Mouse (Mus musculus): ENCODE data around the gene Nos1ap. TPM values are rescaled to one million over a fixed set of nuclear protein-coding genes. Genes with fewer than 3 reads are reported as not detected.

The Nos1ap gene
- polyA plus RNA-seq, 1 experiment from 2014 or later: 6.8 TPM

- Histone ChIP-seq H3K9me3 (ENCODE audit: control insufficient read depth, low read length) (no peaks in the 10 kb centered on the region), H3K4me3 (ENCODE audit: low read depth, low read length) (no peak overlapping the region), H3K36me3 (ENCODE audit: control insufficient read depth, insufficient read depth, low read length) (no peaks in the 10 kb centered on the region), H3K4me1 (replicated peaks; ENCODE audit: control insufficient read depth, insufficient read depth) (no peaks in the 10 kb centered on the region), H3K9ac (ENCODE audit: low read length) (no peak overlapping the region), H3K4me2 (replicated peaks; ENCODE audit: low read depth) (no peak overlapping the region), H3K27ac (replicated peaks) (no peak overlapping the region), H3K27me3 (ENCODE audit: control insufficient read depth, insufficient read depth, low read length) (no peaks in the 10 kb centered on the region)
- ATAC-seq (ENCODE audit: low FRiP score, low TSS enrichment) (no peak), DNase-seq (ENCODE audit: low spot score) (no peak)
- 72% methylated on average over 3 of the region's 3 CpGs for WGBS
- no peak for TF ChIP-seq EP300 (optimal IDR thresholded peaks at IDR 0.05)
- no peak for TF ChIP-seq CTCF (IDR thresholded peaks at IDR 0.05; ENCODE audit: low read depth)
These were observed 78.9 kb downstream of the Nos1ap start for GRCm38 (mm10) chr1:170510595-170511240.

GRCm38 (mm10) chr1:170506309-170506708 is 83.4 kb downstream of the Nos1ap start:
- Histone ChIP-seq H3K36me3 (ENCODE audit: control insufficient read depth, insufficient read depth, low read length) (no peaks in the 10 kb centered on the region), H3K9me3 (ENCODE audit: control insufficient read depth, low read length) (no peaks in the 10 kb centered on the region), H3K4me2 (replicated peaks; ENCODE audit: low read depth) (no peak overlapping the region), H3K4me1 (replicated peaks; ENCODE audit: control insufficient read depth, insufficient read depth) (no peaks in the 10 kb centered on the region), H3K9ac (ENCODE audit: low read length) (no peak overlapping the region), H3K4me3 (ENCODE audit: low read depth, low read length) (no peak overlapping the region), H3K27me3 (ENCODE audit: control insufficient read depth, insufficient read depth, low read length) (no peaks in the 10 kb centered on the region), H3K27ac (replicated peaks) (no peak overlapping the region)
- DNase-seq (ENCODE audit: low spot score): no peak
- TF ChIP-seq EP300 (optimal IDR thresholded peaks at IDR 0.05) (no peak), CTCF (IDR thresholded peaks at IDR 0.05; ENCODE audit: low read depth) (no peak)
- no peak for ATAC-seq (ENCODE audit: low FRiP score, low TSS enrichment)
- 48% methylated on average over 6 of the region's 6 CpGs for WGBS

- DNase-seq (ENCODE audit: low spot score) (no peak), ATAC-seq (ENCODE audit: low FRiP score, low TSS enrichment) (no peak)
- H3K9ac ChIP-seq (ENCODE audit: low read length): no peak overlapping the region
- no peaks in the 10 kb centered on the region for H3K36me3 ChIP-seq (ENCODE audit: control insufficient read depth, insufficient read depth, low read length)
- no peaks in the 10 kb centered on the region for H3K4me1 ChIP-seq (replicated peaks; ENCODE audit: control insufficient read depth, insufficient read depth)
- no peak overlapping the region for H3K4me2 ChIP-seq (replicated peaks; ENCODE audit: low read depth)
- no peaks in the 10 kb centered on the region for H3K9me3 ChIP-seq (ENCODE audit: control insufficient read depth, low read length)
- TF ChIP-seq EP300 (optimal IDR thresholded peaks at IDR 0.05): no peak
- 79% methylated on average over 3 of the region's 3 CpGs for WGBS
- no peak overlapping the region for H3K27ac ChIP-seq (replicated peaks)
- no peak overlapping the region for H3K4me3 ChIP-seq (ENCODE audit: low read depth, low read length)
- no peaks in the 10 kb centered on the region for H3K27me3 ChIP-seq (ENCODE audit: control insufficient read depth, insufficient read depth, low read length)
These were observed 84.6 kb downstream of the Nos1ap start for GRCm38 (mm10) chr1:170505107-170505506.

GRCm38 (mm10) chr1:170504378-170504777 is 85.3 kb downstream of the Nos1ap start:
- Histone ChIP-seq H3K4me2 (replicated peaks; ENCODE audit: low read depth) (no peak overlapping the region), H3K9me3 (ENCODE audit: control insufficient read depth, low read length) (no peaks in the 10 kb centered on the region), H3K4me3 (ENCODE audit: low read depth, low read length) (no peak overlapping the region), H3K27ac (replicated peaks) (no peak overlapping the region), H3K9ac (ENCODE audit: low read length) (no peak overlapping the region), H3K4me1 (replicated peaks; ENCODE audit: control insufficient read depth, insufficient read depth) (no peaks in the 10 kb centered on the region), H3K36me3 (ENCODE audit: control insufficient read depth, insufficient read depth, low read length) (no peaks in the 10 kb centered on the region), H3K27me3 (ENCODE audit: control insufficient read depth, insufficient read depth, low read length) (no peaks in the 10 kb centered on the region)
- no peak for TF ChIP-seq CTCF (IDR thresholded peaks at IDR 0.05; ENCODE audit: low read depth)
- TF ChIP-seq EP300 (optimal IDR thresholded peaks at IDR 0.05): no peak
- DNase-seq (ENCODE audit: low spot score) (no peak), ATAC-seq (ENCODE audit: low FRiP score, low TSS enrichment) (no peak)
- WGBS: 64% methylated on average over 4 of the region's 4 CpGs

- H3K4me3 ChIP-seq (ENCODE audit: low read depth, low read length): no peak overlapping the region
- no peak overlapping the region for H3K27ac ChIP-seq (replicated peaks)
- TF ChIP-seq CTCF (IDR thresholded peaks at IDR 0.05; ENCODE audit: low read depth) (no peak), EP300 (optimal IDR thresholded peaks at IDR 0.05) (no peak)
- no peak for DNase-seq (ENCODE audit: low spot score)
- H3K9ac ChIP-seq (ENCODE audit: low read length): no peak overlapping the region
- no peaks in the 10 kb centered on the region for H3K36me3 ChIP-seq (ENCODE audit: control insufficient read depth, insufficient read depth, low read length)
- H3K27me3 ChIP-seq (ENCODE audit: control insufficient read depth, insufficient read depth, low read length): no peaks in the 10 kb centered on the region
- H3K4me2 ChIP-seq (replicated peaks; ENCODE audit: low read depth): no peak overlapping the region
- no peaks in the 10 kb centered on the region for H3K4me1 ChIP-seq (replicated peaks; ENCODE audit: control insufficient read depth, insufficient read depth)
- WGBS: 64% methylated on average over 4 of the region's 4 CpGs
- no peaks in the 10 kb centered on the region for H3K9me3 ChIP-seq (ENCODE audit: control insufficient read depth, low read length)
- no peak for ATAC-seq (ENCODE audit: low FRiP score, low TSS enrichment)
These were observed 86.4 kb downstream of the Nos1ap start for GRCm38 (mm10) chr1:170503277-170503739.

GRCm38 (mm10) chr1:170502491-170503276 is 87.0 kb downstream of the Nos1ap start:
- ATAC-seq (ENCODE audit: low FRiP score, low TSS enrichment) (no peak), DNase-seq (ENCODE audit: low spot score) (no peak)
- TF ChIP-seq EP300 (optimal IDR thresholded peaks at IDR 0.05) (no peak), CTCF (IDR thresholded peaks at IDR 0.05; ENCODE audit: low read depth) (no peak)
- Histone ChIP-seq H3K36me3 (ENCODE audit: control insufficient read depth, insufficient read depth, low read length) (no peaks in the 10 kb centered on the region), H3K4me2 (replicated peaks; ENCODE audit: low read depth) (no peak overlapping the region), H3K4me3 (ENCODE audit: low read depth, low read length) (no peak overlapping the region), H3K27ac (replicated peaks) (no peak overlapping the region), H3K27me3 (ENCODE audit: control insufficient read depth, insufficient read depth, low read length) (no peaks in the 10 kb centered on the region), H3K9ac (ENCODE audit: low read length) (no peak overlapping the region), H3K4me1 (replicated peaks; ENCODE audit: control insufficient read depth, insufficient read depth) (no peaks in the 10 kb centered on the region), H3K9me3 (ENCODE audit: control insufficient read depth, low read length) (no peaks in the 10 kb centered on the region)
- 47% methylated on average over 11 of the region's 11 CpGs for WGBS
